Mouse (Mus musculus): ENCODE measurements around the gene Plagl2. TPM values are rescaled to one million over a fixed set of nuclear protein-coding genes. Genes with fewer than 3 reads are reported as not detected.
A peak's percentile ranks its signal among the peaks of the same experiment; 100 is the strongest.
"Not testable (repeated sequence)": the region's sequence is repeated elsewhere in the genome, so short reads cannot be mapped to it uniquely, and the experiment has no call there.

The Plagl2 gene
- 1 to 10 TPM; 5.7 to 7.8 TPM for total RNA-seq (2021)

DNA sequence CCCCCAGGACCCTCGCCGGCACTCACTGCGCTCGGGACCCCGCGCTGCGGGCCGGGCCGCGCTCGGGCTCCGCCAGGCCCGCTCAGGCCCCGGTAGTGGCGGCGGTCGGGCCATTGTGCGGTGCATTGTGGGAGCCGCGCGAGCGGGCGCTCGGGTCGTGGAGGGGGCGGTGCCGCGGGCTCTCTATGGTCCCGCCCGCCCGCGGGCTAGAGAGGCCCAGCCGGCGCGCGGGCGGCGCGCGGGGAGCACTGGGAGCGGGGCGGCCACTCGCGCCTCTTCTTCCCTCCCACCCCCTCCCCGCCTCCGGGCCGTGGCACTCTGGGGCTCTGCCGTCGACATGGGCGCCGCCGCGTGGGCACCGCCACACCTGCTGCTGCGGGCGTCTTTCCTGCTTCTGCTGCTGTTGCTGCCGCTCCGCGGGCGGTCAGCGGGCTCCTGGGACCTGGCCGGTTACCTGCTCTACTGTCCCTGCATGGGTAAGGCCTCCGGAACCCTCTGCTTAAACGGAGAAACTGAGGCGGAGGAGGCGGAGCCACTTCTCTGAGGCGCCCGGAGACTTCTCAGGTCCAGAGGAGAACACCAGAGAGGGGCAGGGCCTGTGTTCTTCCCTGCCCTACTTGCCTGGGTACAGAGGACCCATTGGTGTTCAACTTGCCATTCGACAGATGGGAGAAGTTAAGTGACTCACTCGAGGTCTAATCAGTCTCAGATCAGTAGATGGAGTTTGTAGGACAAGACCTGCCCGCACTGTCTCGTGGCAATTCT, at the start of gene Plagl2, which contains the start of gene Pofut1:
Gene Plagl2 (minus strand): TSS at position 177 of the 765 bp plus-strand sequence.
Gene Pofut1 (plus strand): TSS at position 284 of the 765 bp plus-strand sequence.
- peak; percentile 89 to 92 for DNase-seq
- intact Hi-C loops (cut with DNase I): loop anchor here (5.0 kb wide), 4 partner anchors 51 to 171 kb away; partner anchors contain the start of gene Kif3b

DNA sequence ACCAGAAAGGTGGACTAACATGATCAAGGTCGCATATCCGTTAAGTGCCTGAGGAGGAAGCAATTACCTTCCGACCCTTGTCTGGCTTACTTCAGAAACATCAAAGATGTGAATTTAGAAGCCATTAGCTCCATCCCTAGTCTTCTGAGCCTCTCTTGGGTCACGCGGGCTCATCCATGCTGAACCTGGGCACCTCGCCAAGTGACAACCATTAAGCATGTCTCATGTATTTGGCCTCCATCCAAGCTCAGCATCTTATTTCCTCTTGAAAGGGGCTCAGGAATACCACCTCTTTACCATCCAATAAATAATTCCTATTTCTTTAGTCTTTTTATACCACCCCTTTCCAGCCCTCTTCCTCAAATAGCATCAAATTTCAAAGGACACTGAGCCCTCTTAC, 46.6 kb upstream of the Plagl2 start:
- intact Hi-C loops (cut with DNase I): no loop called here
- peak in 1 of 2 experiments; percentile 16 for DNase-seq

DNA sequence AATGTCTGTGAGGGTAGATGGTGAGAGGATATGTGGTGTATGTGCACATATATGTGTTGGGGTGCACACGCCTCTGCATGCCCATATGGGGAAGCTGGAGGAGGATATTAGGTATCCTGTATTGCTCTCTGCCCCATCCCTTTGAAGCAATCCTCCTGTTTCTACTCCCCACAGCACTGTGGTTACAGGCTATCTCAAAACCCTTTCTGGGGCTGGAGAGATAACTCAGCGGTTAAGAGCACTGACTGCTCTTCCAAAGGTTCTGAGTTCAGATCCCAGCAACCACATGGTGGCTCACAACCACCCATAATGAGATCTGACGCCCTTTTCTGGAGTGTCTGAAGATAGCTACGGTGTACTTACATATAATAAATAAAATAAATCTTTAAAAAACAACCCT, 45.3 kb upstream of the Plagl2 start:
- no peak for DNase-seq
- intact Hi-C loops (cut with DNase I): no loop called here

DNA sequence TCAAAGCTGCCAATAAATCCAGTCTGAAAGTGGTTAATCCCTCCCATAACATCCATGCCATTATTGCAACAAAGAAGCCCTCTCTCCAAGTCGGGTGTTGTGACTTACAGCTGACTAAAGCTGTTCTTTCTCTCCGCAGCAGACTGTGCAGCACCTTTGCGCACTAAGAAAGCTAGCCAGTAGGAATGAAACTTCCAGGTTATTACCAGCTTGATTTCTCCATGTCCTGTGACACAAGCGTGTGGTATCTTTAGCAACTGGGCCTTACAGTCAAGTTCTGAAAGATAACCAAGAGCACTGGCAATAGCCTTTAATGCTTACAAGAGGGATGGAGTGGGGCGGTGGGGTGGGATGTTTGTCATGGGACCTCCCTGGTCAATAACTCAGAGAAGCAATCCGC, 42.7 kb upstream of the Plagl2 start:
- DNase-seq: no peak
- intact Hi-C loops (cut with DNase I): no loop called here

DNA sequence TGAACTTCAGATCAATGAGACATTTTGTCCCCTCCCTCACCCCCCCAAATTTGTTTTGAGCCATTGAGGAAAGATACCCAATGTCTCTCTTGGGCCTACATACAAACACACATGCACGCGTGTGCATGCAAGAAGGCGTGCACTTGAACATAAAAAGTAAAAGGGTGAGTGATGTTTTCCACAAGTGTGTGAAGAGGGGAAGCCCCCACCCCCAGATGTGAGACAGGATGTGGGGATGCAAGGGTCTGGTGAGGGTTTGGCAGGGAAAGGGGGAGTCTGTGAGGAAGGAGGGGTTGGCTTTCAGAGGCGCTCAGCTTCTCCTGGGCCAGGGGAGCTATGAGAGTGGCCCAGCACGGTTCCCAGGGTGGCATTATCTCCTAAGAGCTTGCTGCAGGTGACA, 37.1 kb upstream of the Plagl2 start:
- intact Hi-C loops (cut with DNase I): no loop called here
- DNase-seq: no peak

DNA sequence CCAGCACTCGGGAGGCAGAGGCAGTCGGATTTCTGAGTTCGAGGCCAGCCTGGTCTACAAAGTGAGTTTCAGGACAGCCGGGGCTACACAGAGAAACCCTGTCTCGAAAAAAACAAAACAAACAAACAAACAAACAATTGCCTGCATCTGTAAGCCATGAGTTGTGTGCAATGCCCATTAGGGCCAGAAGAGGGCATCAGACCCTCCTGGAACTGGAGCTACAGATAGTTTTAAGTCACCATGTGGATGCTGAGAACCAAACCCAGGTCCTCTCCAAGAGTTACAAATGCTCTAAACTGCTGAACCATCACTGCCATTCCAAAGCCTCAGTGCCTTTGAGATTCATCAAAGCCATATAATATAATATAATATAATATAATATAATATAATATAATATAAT, 35.6 kb upstream of the Plagl2 start:
- intact Hi-C loops (cut with DNase I); DNase-seq: not testable (repeated sequence)

DNA sequence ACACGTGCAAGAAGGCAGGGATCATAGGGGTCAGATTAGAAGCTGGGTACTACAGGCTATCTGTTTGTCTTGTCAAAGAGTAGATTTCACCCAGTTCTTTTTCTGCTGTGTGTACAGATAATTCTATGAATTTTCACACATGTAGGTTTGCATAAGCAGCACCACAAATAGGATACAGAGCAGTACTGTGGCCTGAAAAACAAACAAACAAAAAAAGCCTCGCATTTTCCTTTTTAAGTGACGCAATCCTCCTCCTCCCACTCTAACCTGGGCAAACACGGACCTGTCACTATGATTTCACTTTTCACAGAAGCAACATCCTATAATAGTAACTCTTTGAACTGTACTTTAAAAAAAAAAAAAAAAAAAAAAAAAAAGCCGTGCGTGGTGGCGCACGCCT, 35.2 kb upstream of the Plagl2 start:
- intact Hi-C loops (cut with DNase I): no loop called here
- DNase-seq: no peak

DNA sequence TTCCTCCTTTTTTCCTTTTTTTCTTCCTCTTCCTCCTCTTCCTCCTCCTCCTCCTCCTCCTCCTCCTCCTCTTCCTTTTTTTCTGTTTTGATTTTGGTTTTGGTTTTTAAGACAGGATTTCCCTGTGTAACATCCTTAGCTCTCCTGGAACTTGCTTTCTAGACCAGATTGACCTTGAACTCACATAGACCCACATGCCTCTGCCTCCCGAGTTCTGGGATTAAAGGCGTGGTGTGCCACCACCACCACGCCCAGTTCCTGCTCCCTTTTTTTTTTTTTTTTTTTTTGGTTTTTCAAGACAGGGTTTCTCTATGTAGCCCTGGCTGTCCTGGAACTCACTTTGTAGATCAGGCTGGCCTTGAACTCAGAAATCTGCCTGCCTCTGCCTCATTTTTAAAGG, 34.4 kb upstream of the Plagl2 start:
- intact Hi-C loops (cut with DNase I); DNase-seq: not testable (repeated sequence)

DNA sequence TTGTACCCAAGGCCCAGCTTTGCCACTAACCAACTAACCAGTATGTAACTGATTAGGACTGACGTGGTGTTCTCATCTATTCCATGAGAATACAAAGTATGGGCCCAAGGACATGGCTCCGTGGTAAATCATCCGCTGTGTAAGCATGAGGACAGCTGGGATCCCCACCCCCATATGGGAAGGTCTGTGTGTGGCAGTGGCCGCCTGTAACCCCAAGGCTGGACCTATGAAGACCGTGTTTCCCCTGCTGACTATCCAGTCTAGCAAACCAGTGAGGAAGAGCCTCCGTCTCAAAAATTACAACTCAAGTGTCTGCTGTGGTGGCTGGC, 33.7 kb upstream of the Plagl2 start:
- intact Hi-C loops (cut with DNase I): no loop called here
- DNase-seq: no peak

DNA sequence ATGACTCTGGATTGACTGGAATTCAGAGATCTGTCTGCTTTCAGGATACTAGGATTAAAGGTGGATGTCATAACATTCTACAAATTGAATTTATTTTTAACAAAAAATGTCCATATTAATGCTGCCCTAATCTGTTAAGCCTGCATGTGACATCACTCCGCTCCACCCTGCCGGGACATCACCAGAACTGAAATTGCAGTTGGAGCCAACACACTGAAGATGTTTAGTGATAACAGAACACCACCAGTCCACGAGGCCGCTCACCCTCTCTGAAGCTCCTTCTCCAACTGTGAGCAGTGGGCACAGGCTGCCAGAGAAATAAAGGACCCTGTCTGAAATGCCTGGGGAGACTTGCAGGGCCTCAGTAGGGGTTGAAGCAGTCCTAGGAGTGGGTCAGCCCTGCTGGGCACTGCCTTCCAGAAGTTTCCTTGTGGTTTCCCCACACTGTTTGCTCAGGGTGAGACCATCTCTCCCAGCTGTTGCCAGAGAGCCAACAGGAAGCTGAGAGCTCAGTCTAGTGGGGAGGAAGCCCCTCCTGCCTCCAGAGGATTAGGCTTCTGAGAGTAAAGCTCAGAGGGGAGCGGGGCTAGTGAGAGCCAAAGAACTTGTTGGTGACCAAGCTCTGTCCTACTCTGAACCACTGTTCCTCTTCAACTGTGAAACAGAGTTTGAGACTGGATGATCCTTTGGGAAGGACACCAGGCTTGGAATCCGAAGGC, 33.1 kb upstream of the Plagl2 start:
- intact Hi-C loops (cut with DNase I); DNase-seq: not testable (repeated sequence)

DNA sequence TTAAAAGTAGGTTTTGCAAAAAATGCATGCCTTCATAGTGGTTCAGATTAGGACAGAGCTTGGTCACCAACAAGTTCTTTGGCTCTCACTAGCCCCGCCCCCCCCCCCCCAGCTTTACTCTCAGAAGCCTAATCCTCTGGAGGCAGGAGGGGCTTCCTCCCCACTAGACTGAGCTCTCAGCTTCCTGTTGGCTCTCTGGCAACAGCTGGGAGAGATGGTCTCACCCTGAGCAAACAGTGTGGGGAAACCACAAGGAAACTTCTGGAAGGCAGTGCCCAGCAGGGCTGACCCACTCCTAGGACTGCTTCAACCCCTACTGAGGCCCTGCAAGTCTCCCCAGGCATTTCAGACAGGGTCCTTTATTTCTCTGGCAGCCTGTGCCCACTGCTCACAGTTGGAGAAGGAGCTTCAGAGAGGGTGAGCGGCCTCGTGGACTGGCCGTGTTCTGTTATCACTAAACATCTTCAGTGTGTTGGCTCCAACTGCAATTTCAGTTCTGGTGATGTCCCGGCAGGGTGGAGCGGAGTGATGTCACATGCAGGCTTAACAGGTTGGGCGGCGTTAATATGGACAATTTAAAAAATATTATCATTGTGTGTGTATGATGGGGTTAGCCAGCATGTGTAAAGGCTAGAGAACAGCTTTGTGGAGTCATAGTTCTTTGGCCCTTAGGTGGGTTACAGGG, 29.1 kb upstream of the Plagl2 start:
- intact Hi-C loops (cut with DNase I); DNase-seq: not testable (repeated sequence)

DNA sequence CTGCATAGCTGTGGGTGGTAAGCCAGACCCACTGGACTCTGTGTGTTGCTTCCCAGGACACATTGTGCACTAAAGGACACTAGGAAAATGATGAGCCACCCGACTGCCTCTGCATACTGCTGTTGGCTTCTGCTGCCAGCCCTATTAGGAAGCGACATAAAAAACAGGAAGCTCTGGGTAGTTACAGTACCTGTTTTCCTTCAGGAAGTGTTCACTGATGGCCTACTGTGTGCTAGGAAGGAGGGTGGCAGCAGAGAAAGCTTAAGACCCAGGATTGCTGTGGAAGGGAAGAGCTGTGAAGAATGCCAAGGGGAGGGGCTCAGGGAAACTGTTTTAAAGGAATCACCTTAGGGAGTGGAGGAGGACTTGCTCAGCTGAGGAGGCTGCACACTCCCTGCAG, 26.1 kb upstream of the Plagl2 start:
- DNase-seq: no peak

DNA sequence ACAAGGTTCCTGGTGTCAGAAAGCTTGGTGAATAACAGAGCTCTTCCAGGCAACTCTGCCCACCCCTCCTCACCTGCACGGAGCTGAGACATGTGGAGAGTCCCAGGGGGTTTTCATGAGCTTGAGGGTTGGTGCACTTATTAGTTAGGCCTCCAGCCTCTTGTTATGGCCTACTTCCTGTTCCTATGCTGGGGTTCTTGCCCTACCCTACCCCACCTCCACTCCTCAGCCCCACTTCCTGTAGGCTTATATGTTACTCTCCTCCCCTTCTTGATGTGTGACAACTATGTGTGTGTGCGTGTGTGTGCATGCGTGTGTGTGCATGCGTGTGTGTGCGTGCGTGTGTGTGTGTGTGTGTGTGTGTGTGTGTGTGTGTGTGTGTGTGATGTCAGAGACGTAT, 21.8 kb upstream of the Plagl2 start:
- intact Hi-C loops (cut with DNase I): no loop called here
- DNase-seq: no peak

More for the DNA sequence above, 26.1 kb upstream of the Plagl2 start:
- intact Hi-C loops (cut with DNase I): no loop called here

DNA sequence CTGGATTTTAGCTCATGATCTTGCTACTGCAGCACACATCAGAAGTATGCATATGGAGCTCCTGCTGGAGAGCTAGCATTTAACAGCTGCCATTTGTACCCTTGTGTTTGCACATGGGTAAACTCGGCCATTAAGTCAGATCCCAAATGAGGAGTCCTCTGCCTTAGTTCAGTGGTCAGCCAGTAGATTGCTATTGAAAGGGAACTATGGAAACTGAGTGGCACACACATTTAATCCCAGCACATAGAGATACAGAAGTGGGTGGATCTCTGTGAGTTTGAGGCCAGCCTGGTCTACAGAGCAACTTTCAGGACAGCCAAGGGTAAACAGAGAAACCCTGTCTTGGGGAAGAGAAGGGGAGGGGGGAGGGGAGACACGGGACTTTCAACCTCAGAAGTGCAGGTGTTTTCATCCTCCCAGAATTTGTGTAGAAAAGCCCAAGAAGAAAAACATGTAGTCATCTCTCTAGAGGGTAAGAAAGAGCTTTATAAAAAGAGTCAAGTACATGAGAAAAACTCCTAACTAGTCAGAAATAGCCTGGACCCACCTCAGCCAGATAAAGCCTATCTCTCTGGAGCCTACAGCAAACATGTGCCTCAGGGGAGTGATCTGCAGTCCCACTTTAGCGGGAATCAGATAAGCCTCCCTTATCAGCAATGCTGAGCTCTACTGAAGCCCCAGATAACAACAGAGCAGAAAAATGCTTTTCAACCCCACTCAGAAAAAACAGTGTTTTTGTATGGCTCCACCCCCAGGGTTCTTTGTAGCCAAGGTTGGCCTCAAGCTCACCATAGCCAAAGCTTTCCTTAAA, 18.8 kb upstream of the Plagl2 start:
- intact Hi-C loops (cut with DNase I): no loop called here

DNA sequence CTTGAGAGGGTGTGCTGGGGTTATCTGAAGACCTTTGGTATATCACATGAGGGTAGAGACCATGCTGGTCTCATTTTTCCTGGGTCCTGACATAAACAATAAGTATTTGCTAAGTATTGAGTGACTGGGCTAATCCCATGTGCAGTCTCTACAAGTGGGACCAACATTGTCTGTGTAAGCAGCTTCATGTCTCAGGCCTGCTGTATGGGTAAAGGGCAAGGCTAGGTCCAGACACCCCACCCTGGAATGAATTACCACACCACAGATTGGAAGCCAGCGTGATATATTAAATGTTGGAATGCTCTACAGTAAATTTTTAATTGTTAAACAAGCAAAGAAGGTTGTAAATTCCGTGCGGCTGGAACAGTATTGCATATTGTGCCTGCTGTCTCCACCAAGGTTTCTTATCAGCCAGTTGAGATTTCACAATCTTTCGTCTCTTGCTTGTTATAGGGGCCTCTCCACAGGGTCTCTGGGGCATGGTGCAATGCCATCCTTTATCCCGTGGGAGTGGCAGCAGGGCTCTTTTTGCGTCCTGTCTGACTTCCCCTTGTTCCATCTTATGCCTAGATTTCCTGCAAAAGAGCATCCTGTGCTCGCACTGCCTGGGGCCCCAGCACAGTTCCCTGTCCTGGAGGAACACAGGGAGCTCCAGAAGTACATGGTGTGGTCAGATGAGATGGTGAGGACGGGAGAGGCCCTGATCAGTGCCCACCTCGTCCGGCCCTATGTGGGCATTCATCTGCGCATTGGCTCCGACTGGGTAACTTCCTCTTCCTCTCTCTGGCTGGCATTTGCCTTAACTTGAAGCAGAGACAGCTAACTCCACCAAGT, 18.0 kb upstream of the Plagl2 start:
- intact Hi-C loops (cut with DNase I): no loop called here
- no peak for DNase-seq

More for the DNA sequence above, 18.8 kb upstream of the Plagl2 start:
- no peak for DNase-seq

DNA sequence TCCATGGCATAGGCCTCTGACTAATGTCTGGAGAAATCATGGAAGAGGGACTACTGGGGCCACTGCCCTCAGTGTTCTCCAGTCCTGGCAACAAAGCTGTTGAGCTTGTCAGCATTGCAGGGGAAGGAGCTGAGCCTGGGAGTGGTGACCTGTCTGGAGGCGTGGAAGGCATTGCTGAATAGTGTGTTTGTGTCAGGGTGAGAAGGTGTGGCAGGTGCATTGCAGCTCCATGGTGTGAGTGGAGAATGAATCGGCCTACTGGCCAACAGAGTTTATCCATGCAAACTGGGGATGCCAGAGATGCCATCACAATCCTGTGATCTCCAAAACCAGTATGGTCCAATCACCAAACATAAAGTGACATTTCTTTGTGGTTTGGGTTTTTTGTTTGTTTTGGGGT, 15.4 kb upstream of the Plagl2 start:
- no peak for DNase-seq
- intact Hi-C loops (cut with DNase I): no loop called here

DNA sequence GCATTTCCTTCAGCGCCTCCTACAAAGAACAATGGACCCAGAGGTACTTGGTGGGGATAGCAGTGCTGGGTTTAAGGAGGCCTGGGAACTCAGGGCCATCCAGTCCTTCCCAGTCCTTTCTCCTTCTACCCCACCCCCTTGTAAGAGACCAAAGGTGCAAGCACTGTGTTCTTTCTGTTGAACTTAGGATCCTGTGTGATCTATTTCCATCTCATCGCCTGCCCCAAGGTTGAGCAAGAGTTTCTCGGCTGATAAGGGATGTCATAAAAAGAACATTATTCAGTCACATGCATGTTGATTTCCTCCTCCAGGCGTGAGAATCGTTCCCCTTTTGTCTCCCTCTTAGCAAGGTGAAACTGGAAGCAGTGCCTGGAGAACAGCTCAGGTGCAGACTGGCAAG, 8.5 kb upstream of the Plagl2 start:
- intact Hi-C loops (cut with DNase I): no loop called here
- no peak for DNase-seq

DNA sequence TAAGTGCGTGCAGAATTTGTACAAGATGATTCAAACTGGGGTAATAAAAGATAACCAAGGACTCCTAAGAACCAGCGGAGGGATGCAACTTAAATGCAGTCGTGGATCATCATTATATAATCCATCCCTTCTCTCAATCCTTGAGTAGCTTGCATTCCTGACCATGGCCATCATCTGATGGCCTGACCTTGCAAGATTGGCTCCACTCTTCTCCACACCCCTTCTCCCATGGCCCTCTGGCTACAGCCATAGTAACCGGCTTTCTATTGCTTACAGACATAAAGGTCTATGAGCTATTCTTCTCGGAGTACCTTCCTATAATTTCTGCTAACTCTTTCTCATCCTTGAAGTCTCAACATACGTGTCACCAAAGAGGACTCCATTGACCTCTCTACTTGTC, 930 bp upstream of the Plagl2 start:
- DNase-seq: no peak
- intact Hi-C loops (cut with DNase I): loop anchor here (5.0 kb wide), 4 partner anchors 50 to 170 kb away; partner anchors contain the start of gene Kif3b

DNA sequence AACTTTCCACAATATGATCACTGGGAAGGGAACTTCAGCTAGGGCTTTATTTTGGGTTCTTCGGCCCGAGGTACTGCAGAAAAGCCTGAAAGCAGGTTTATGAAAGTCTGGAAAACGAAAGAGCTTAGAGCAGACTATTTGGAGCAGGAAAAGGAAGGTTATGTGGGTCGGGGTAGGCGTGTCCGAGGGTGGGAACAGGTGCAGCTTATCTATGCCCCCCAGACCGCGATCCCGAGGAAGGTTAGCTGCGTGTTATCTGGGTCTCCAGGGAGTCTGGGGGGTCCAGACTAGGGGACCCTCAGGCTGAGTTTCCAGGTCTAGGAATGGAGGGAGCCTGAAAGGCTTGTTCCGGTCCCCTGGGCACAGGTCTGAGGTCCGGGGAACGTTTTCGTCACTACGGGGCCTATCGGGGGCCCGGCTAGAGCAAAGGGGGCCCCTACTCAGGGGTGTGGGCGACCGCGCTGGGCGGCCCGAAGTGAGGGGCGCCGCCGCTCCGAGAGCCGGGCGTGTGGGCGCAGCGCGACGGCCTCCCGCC, 458 bp downstream of the Plagl2 start:
- peak in 1 of 2 experiments; percentile 45 for DNase-seq
- intact Hi-C loops (cut with DNase I): loop anchor here (5.0 kb wide), 4 partner anchors 52 to 172 kb away; partner anchors contain the start of gene Kif3b
